In genomic region chr15:98023137-98023536, GRCm38 (mm10) we compare ENCODE assay signal across 24 mouse cellular contexts. TPM values are rescaled to one million over a fixed set of nuclear protein-coding genes. Genes with fewer than 3 reads are reported as not detected.
DNase-seq lines count a peak whose midpoint lies in the region; ATAC-seq and TF ChIP-seq lines count a peak whose summit lies in the region.
"Had no signal": no experiment of that assay in that cellular context is flagged by ENCODE, and none has a peak within 500 bp of the region (broad histone marks: within the 10 kb centered on the region; RNA-seq: fewer than 3 reads in every experiment).

No protein-coding gene starts in this region.

- H3K27ac ChIP-seq in kidney, adult 2 months (ENCODE audit: insufficient read depth, low read depth, low read length): no peak overlapping the region
- no peak overlapping the region for H3K27ac ChIP-seq in kidney, embryonic 14.5 days (ENCODE audit: low read depth, low read length)
- H3K27ac ChIP-seq in limb, embryonic 10.5 days: 0 out of 2 replicates have a peak overlapping the region, but pooled peaks have one; percentile 30
- H3K27ac ChIP-seq: embryonic facial prominence, embryonic 13.5 days; hindbrain, embryonic 14.5 days; liver, embryonic 12.5 days; midbrain, embryonic 10.5 days; neural tube, embryonic 12.5 days had no signal

- DNase-seq in kidney, adult 2 months: peak; percentile 73
- peak; percentile 44 for DNase-seq in embryo, embryonic 10.5 days (ENCODE audit: low spot score)
- peak; percentile 69 for DNase-seq in kidney, adult 9 months
- no peak for DNase-seq in limb, embryonic 10.5 days (ENCODE audit: low spot score)
- no peak for DNase-seq in right cerebral cortex, postnatal 25 days
- no peak for DNase-seq in heart, adult 18-20 months
- DNase-seq: adrenal gland, postnatal 25 days; cerebellum, adult 11-12 months; cerebellum, postnatal 36 days; heart, postnatal 14 days; lung, embryonic 14.5 days; lung, postnatal 4 days; spleen, adult 18-20 months; thymus, postnatal 36 days had no signal

- TF ChIP-seq POLR2A in kidney, adult 2 months (IDR thresholded peaks at IDR 0.05; ENCODE audit: low read depth, low read length): no peak

- no peak overlapping the region for H3K4me2 ChIP-seq in kidney, embryonic 14.5 days (replicated peaks; ENCODE audit: low read depth, low read length)
- H3K4me2 ChIP-seq: embryonic facial prominence, embryonic 13.5 days; heart, embryonic 11.5 days; hindbrain, embryonic 14.5 days; liver, embryonic 12.5 days; lung, embryonic 14.5 days; neural tube, embryonic 12.5 days had no signal

- H3K9ac ChIP-seq in kidney, embryonic 14.5 days (ENCODE audit: low read depth, low read length): no peak overlapping the region
- H3K9ac ChIP-seq: embryonic facial prominence, embryonic 13.5 days; hindbrain, embryonic 14.5 days; liver, embryonic 12.5 days; lung, embryonic 14.5 days; neural tube, embryonic 12.5 days had no signal

- no peaks in the 10 kb centered on the region for H3K27me3 ChIP-seq in kidney, adult 2 months (replicated peaks; ENCODE audit: control insufficient read depth, insufficient read depth, low read length)
- H3K27me3 ChIP-seq in kidney, embryonic 14.5 days (ENCODE audit: control insufficient read depth, insufficient read depth, low read length): 0 out of 2 replicates have a peak, but pooled peaks cover 3% of the 10 kb centered on the region
- H3K27me3 ChIP-seq in limb, embryonic 10.5 days (ENCODE audit: low read depth, poor library complexity, severe bottlenecking): no peaks in the 10 kb centered on the region
- H3K27me3 ChIP-seq: neural tube, embryonic 12.5 days had no signal

- no peak for ATAC-seq in kidney, embryonic 14.5 days (ENCODE audit: low FRiP score, low TSS enrichment)
- ATAC-seq: activated CD4-positive, CD25-positive, alpha-beta regulatory T cell, adult 4 months; forebrain, embryonic 16.5 days; liver, embryonic 12.5 days had no signal

- no peaks in the 10 kb centered on the region for H3K9me3 ChIP-seq in kidney, embryonic 14.5 days (ENCODE audit: control insufficient read depth, low read length)
- H3K9me3 ChIP-seq in limb, embryonic 10.5 days (replicated peaks): no peaks in the 10 kb centered on the region
- H3K9me3 ChIP-seq: embryonic facial prominence, embryonic 13.5 days; liver, embryonic 12.5 days; midbrain, embryonic 10.5 days; neural tube, embryonic 12.5 days had no signal

- H3K4me3 ChIP-seq in kidney, adult 2 months (ENCODE audit: insufficient read depth, low read depth, low read length): no peak overlapping the region
- no peak overlapping the region for H3K4me3 ChIP-seq in kidney, embryonic 14.5 days (ENCODE audit: low read length)
- no peak overlapping the region for H3K4me3 ChIP-seq in limb, embryonic 10.5 days
- H3K4me3 ChIP-seq: embryonic facial prominence, embryonic 13.5 days; liver, embryonic 12.5 days; midbrain, embryonic 10.5 days; neural tube, embryonic 12.5 days had no signal

- 42% methylated on average over 3 of the region's 3 CpGs for WGBS in kidney, adult 2 months
- 37% methylated on average over 3 of the region's 3 CpGs for WGBS in kidney, embryonic 14.5 days
- WGBS in limb, embryonic 10.5 days: 32% methylated on average over 3 of the region's 3 CpGs

- TF ChIP-seq CTCF in kidney, adult 2 months (conservative IDR thresholded peaks at IDR 0.05; ENCODE audit: insufficient read depth, insufficient read length, low read depth, low read length): no peak

- H3K36me3 ChIP-seq in kidney, adult 2 months (ENCODE audit: control insufficient read depth, insufficient read depth, low read length): no peaks in the 10 kb centered on the region
- H3K36me3 ChIP-seq in kidney, embryonic 14.5 days (ENCODE audit: control insufficient read depth, insufficient read depth, low read length): no peaks in the 10 kb centered on the region
- H3K36me3 ChIP-seq in limb, embryonic 10.5 days: no peaks in the 10 kb centered on the region
- H3K36me3 ChIP-seq: embryonic facial prominence, embryonic 13.5 days; liver, embryonic 12.5 days; midbrain, embryonic 10.5 days; neural tube, embryonic 12.5 days had no signal

- H3K4me1 ChIP-seq in kidney, adult 2 months (ENCODE audit: control insufficient read depth, insufficient read depth, low read length): peaks cover 2% of the 10 kb centered on the region; the same call in 1 of the 2 replicates
- peaks cover 45% of the 10 kb centered on the region for H3K4me1 ChIP-seq in kidney, embryonic 14.5 days (ENCODE audit: control insufficient read depth, insufficient read depth, low read length)
- H3K4me1 ChIP-seq in limb, embryonic 10.5 days: peaks cover 50% of the 10 kb centered on the region
- H3K4me1 ChIP-seq: liver, embryonic 12.5 days had no signal

RNA-seq across cellular contexts. Expression of gene Col2a1, which starts 18.6 kb away (rescaled TPM):
- 0.01 TPM in 1 of 2 replicates, not detected in the other for polyA plus RNA-seq in kidney, adult 2 months (2012; rRNA removed)
- polyA plus RNA-seq in kidney, embryonic 14.5 days (2014; fragmentation: Nextera tagmentation; extraction: Ambion mirVana): 13.8 and 23.9 TPM in 2 replicates
- polyA plus RNA-seq in limb, embryonic 10.5 days (2016; fragmentation: Nextera tagmentation; extraction: Ambion mirVana): 72.8 and 186 TPM in 2 replicates
- total RNA-seq in heart, adult 18-20 months (2021): under 1 TPM in 1 of 2 experiments, not detected in 1; 0.36 TPM
- total RNA-seq: adrenal gland, postnatal 25 days had no signal
- polyA plus RNA-seq: large intestine, adult 2 months had no signal

RNA-seq across cellular contexts. Expression of gene Tmem106c, which starts 59.1 kb away (rescaled TPM):
- 69.4 and 74.9 TPM in 2 replicates for polyA plus RNA-seq in kidney, adult 2 months (2012; rRNA removed)
- polyA plus RNA-seq in kidney, embryonic 14.5 days (2014; fragmentation: Nextera tagmentation; extraction: Ambion mirVana): 40.9 and 44.9 TPM in 2 replicates
- polyA plus RNA-seq in limb, embryonic 10.5 days (2016; fragmentation: Nextera tagmentation; extraction: Ambion mirVana): 29.8 and 34.9 TPM in 2 replicates
- total RNA-seq in heart, adult 18-20 months (2021): 10 to 100 TPM; 16.0 to 16.5 TPM

Comparison
In these comparisons a context has a peak if more than half of its experiments do, and no peak if none do; other contexts are left out.
1. RNA of gene Col2a1, which starts 18.6 kb away (polyA plus RNA-seq): 72.8 to 186 TPM in limb, embryonic 10.5 days and 13.8 to 23.9 TPM in kidney, embryonic 14.5 days; 0.01 TPM in kidney, adult 2 months; every median in the first group is over 10 times any median in the second.
2. DNase-seq: peak in kidney, adult 2 months (single experiment), embryo, embryonic 10.5 days (single experiment) and kidney, adult 9 months (single experiment); none in limb, embryonic 10.5 days (single experiment), right cerebral cortex, postnatal 25 days (single experiment) and heart, adult 18-20 months (0 of 2).